Mouse (Mus musculus) hindbrain, postnatal 0 days (tissue): Measurements from ENCODE around the gene Rpl27a. TPM values are rescaled to one million over a fixed set of nuclear protein-coding genes. Genes with fewer than 3 reads are reported as not detected.

Experiments used
- ATAC-seq: fragments of 200-750 bp; cut with Nextera tagmentation; 2 replicates; pipeline ENCODE4 v1.8.0; 2017; ENCODE audit warnings: mild to moderate bottlenecking, moderate TSS enrichment, moderate library complexity
- DNase-seq: peaks from one replicate; pipeline ENCODE4 v3.0.0-alpha.2; 2015; ENCODE audit warnings: low spot score
- H3K27ac ChIP-seq: fragments of 300-500 bp; sonication (generic); 2 replicates; pipeline ENCODE4 v1.5.1; 2014; ENCODE audit warnings: mild to moderate bottlenecking
- H3K27me3 ChIP-seq: fragments of 300-500 bp; sonication (generic); 2 replicates; pipeline ENCODE4 v1.6.1; 2014; ENCODE audit warnings: low read length, mixed read lengths; ENCODE audit not compliant: insufficient read depth
- H3K36me3 ChIP-seq: fragments of 300-500 bp; sonication (generic); 2 replicates; pipeline ENCODE4 v1.6.1; 2014; ENCODE audit warnings: low read length, mixed read lengths; ENCODE audit not compliant: insufficient read depth
- H3K4me1 ChIP-seq: fragments of 300-500 bp; sonication (generic); 2 replicates; pipeline ENCODE4 v1.6.1; 2014; ENCODE audit warnings: antibody characterized with exemption, low read length, mixed read lengths; ENCODE audit not compliant: insufficient read depth
- H3K4me2 ChIP-seq: fragments of 300-500 bp; sonication (generic); 2 replicates; pipeline ENCODE4 v1.6.1; 2014; ENCODE audit warnings: low read depth, mild to moderate bottlenecking, low read length, moderate library complexity, mixed read lengths
- H3K4me3 ChIP-seq: fragments of 300-500 bp; sonication (generic); 2 replicates; pipeline ENCODE4 v1.5.1; 2014; ENCODE audit warnings: low read length
- H3K9ac ChIP-seq: fragments of 300-500 bp; sonication (generic); replicated peaks from 2 replicates; pipeline ENCODE4 v1.6.1; 2014; ENCODE audit warnings: mild to moderate bottlenecking, low read length, moderate library complexity, mixed read lengths
- H3K9me3 ChIP-seq: fragments of 300-500 bp; sonication (generic); 2 replicates; pipeline ENCODE4 v1.6.1; 2016; ENCODE audit warnings: low read length, mixed read lengths
- CTCF ChIP-seq: IDR thresholded peaks from 2 replicates; pipeline ENCODE4 v1.5.1; 2016; ENCODE audit warnings: antibody characterized with exemption, control low read depth, low read depth
- WGBS: fragments of 180-500 bp; shearing (Covaris S2); extraction: QIAGEN DNeasy Blood & Tissue Kit; methylation state at CpG from one replicate; pipeline ENCODE4 v1.1.7; 2014; 5-methylcytosine and 5-hydroxymethylcytosine counted together
- polyA plus RNA-seq: library from polyadenylated mRNA; unstranded; fragments of >200 nt; fragmentation: Nextera tagmentation; extraction: Ambion mirVana; gene quantifications from 2 replicates; pipeline ENCODE4 v1.2.1, GENCODE M21; 2015
- total RNA-seq: library from RNA; depleted of rRNA; stranded (reverse); fragments of >200 nt; gene quantifications from 2 replicates; pipeline ENCODE4 v1.2.3, GENCODE M21; 2014; rRNA removed

Gene Rpl27a
- total RNA-seq (337 and 346 TPM in 2 replicates), polyA plus RNA-seq (100 and 104 TPM in 2 replicates)

- Histone ChIP-seq H3K27ac (peak within 1 kb of the TSS; percentile 96), H3K27me3 (no peaks in the 10 kb centered on the region), H3K4me1 (peaks cover 12% of the 10 kb centered on the region), H3K4me3 (peak within 1 kb of the TSS; percentile 73), H3K4me2 (peak within 1 kb of the TSS; percentile 95), H3K36me3 (peaks cover 38% of the 10 kb centered on the region), H3K9ac (peak within 1 kb of the TSS; percentile 85), H3K9me3 (no peaks in the 10 kb centered on the region)
- WGBS, result under 1% methylated on average over 70 of the region's 72 CpGs
- peak; percentile 19 for TF ChIP-seq CTCF
- peak; percentile 100 for DNase-seq
- ATAC-seq, result peak; percentile 97
Measured at GRCm38 (mm10) chr7:109518838-109519696, at the start of gene Rpl27a. Gene Rpl27a (plus strand): TSS chr7:109519147.

GRCm38 (mm10) chr7:109470700-109471099 is 48.2 kb upstream of the Rpl27a start:
- WGBS, result 62% methylated on average over 4 of the region's 4 CpGs
- H3K9me3 ChIP-seq, result no peaks in the 10 kb centered on the region
- no peaks in the 10 kb centered on the region for H3K36me3 ChIP-seq
- no peak for DNase-seq
- H3K27ac ChIP-seq, result no peak overlapping the region
- TF ChIP-seq CTCF, result no peak
- no peak overlapping the region for H3K9ac ChIP-seq
- no peaks in the 10 kb centered on the region for H3K4me1 ChIP-seq
- H3K4me2 ChIP-seq, result no peak overlapping the region
- H3K4me3 ChIP-seq, result no peak overlapping the region
- H3K27me3 ChIP-seq, result no peaks in the 10 kb centered on the region
- ATAC-seq, result peak; percentile 15; the same call in 1 of the 2 replicates

GRCm38 (mm10) chr7:109477926-109478325 is 41.0 kb upstream of the Rpl27a start:
- no peak for ATAC-seq
- Histone ChIP-seq H3K4me3 (no peak overlapping the region), H3K27ac (no peak overlapping the region), H3K27me3 (0 out of 2 replicates have a peak, but pooled peaks cover 3% of the 10 kb centered on the region), H3K9me3 (no peaks in the 10 kb centered on the region), H3K4me1 (no peaks in the 10 kb centered on the region), H3K4me2 (no peak overlapping the region), H3K9ac (no peak overlapping the region), H3K36me3 (no peaks in the 10 kb centered on the region)
- WGBS, result 77% methylated on average over 3 of the region's 3 CpGs
- no peak for TF ChIP-seq CTCF
- DNase-seq, result no peak

- no peaks in the 10 kb centered on the region for H3K36me3 ChIP-seq
- no peaks in the 10 kb centered on the region for H3K4me1 ChIP-seq
- H3K4me2 ChIP-seq, result peak overlapping the region; percentile 36; the same call in 1 of the 2 replicates
- no peak overlapping the region for H3K9ac ChIP-seq
- H3K27me3 ChIP-seq, result 0 out of 2 replicates have a peak, but pooled peaks cover 4% of the 10 kb centered on the region
- H3K4me3 ChIP-seq, result 0 out of 2 replicates have a peak overlapping the region, but pooled peaks have one; percentile 4
- 16% methylated on average over 7 of the region's 7 CpGs for WGBS
- DNase-seq (peak; percentile 69), ATAC-seq (peak; percentile 81)
- H3K9me3 ChIP-seq, result no peaks in the 10 kb centered on the region
- 0 out of 2 replicates have a peak overlapping the region, but pooled peaks have one; percentile 20 for H3K27ac ChIP-seq
- peak; percentile 58 for TF ChIP-seq CTCF
Measured at GRCm38 (mm10) chr7:109480765-109481197, 38.2 kb upstream of the Rpl27a start.

- ATAC-seq (no peak), DNase-seq (no peak)
- Histone ChIP-seq H3K27me3 (0 out of 2 replicates have a peak, but pooled peaks cover 4% of the 10 kb centered on the region), H3K36me3 (no peaks in the 10 kb centered on the region), H3K4me3 (no peak overlapping the region), H3K4me1 (no peaks in the 10 kb centered on the region), H3K9me3 (no peaks in the 10 kb centered on the region), H3K9ac (no peak overlapping the region), H3K4me2 (no peak overlapping the region), H3K27ac (no peak overlapping the region)
- TF ChIP-seq CTCF, result no peak
- WGBS, result 62% methylated on average over 5 of the region's 5 CpGs
Measured at GRCm38 (mm10) chr7:109484221-109484620, 34.7 kb upstream of the Rpl27a start.

- WGBS, result 63% methylated on average over 18 of the region's 18 CpGs
- Histone ChIP-seq H3K27me3 (no peaks in the 10 kb centered on the region), H3K36me3 (no peaks in the 10 kb centered on the region), H3K4me3 (peak overlapping the region; percentile 38), H3K27ac (peak overlapping the region; percentile 77), H3K4me1 (peaks cover 5% of the 10 kb centered on the region), H3K9me3 (no peaks in the 10 kb centered on the region), H3K4me2 (peak overlapping the region; percentile 60), H3K9ac (peak overlapping the region; percentile 47)
- no peak for DNase-seq
- TF ChIP-seq CTCF, result no peak
- peak; percentile 38 for ATAC-seq
Measured at GRCm38 (mm10) chr7:109492616-109493318, 26.2 kb upstream of the Rpl27a start.
